Mouse (Mus musculus): ENCODE data around the gene Tradd.

The Tradd gene

DNA sequence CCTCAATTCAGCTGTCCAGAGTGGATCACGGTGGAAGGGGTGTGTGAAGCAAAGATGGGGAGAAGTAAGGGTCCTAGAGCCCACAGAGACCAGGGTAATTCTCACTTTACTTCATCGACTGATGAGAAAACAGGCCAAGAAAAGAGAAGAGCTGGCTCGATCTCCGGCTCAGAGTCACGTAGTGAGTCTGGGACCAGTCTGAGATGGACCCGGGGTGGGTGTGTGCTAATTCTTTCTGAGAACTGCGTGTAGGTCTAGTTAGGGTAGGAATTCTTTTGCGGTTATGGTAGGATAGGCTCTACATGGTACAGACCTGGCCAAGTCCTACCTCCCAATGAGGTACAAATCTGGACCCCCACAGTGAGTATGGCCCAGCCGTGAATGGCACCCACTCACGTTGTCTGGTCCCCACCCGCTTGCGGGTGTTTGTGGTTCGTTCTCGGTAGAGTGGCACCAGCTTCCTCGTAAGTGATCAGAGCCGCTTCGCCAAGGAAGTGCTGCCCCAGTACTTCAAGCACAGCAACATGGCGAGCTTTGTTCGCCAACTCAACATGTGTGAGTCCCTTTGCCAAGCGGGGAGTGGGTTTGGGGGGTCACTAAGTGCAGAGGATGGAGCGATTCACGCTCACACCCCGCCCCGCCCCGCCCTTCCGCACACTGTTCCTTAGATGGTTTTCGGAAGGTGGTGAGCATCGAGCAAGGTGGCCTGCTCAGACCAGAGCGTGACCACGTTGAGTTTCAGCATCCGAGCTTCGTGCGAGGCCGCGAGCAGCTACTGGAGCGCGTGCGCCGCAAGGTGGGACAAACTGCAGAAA, 5.9 kb upstream of the Tradd start:
- no peak for DNase-seq (ENCODE audit: low spot score)

- peak; percentile 72 for DNase-seq (ENCODE audit: low spot score)
Observed at GRCm38 (mm10) chr8:105269461-105269947, 5.1 kb upstream of the Tradd start, which contains the start of gene Hsf4. Gene Hsf4, plus strand, starts transcription at chr8:105269801.

- DNase-seq (ENCODE audit: low spot score) = no peak
Observed at GRCm38 (mm10) chr8:105269075-105269458, 4.7 kb upstream of the Tradd start.

GRCm38 (mm10) chr8:105268342-105269074, 4.1 kb upstream of the Tradd start:
- no peak for DNase-seq (ENCODE audit: low spot score)

DNA sequence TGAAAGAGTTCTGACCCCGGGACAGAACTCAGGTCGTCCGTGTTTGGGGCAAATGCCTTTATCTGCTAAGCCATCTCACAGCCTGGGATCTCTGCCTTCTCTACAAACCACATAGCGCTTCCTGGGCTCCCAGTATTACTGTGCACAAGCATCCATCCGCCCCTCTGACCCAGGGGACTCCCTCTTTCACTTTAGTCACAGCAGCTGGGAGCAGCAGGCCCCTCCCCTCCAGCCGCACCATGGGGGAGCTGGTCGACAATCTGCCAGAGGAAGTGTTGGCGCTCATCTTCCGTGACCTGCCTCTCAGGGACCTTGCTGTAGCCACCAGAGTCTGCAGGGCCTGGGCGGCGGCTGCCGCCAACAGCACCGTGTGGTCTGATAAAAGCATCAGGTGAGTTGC, 2.4 kb upstream of the Tradd start:
- no peak for DNase-seq (ENCODE audit: low spot score)

DNA sequence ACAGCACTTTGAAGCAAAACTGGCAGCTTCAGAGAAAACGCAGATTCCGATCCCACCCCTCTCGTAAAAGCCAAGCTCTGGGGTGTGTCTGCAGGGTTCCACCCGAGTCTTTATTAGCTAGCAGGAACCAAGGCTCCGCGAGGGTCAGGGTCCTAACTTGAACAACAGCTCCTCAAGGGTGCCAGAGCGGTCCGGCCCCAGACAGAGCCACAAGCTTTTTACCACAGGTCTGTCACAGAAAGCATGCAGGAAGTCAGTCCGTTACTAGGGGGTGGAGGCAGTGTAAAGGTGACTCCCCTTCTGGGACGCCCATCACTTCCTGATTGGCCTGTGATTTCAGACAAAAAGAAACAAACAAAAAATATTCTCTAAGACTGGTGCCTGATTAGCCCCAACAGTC, 719 bp upstream of the Tradd start:
- DNase-seq (ENCODE audit: low spot score) = no peak

GRCm38 (mm10) chr8:105263244-105263912, 1.0 kb downstream of the Tradd start:
- DNase-seq (ENCODE audit: low spot score) = no peak

DNA sequence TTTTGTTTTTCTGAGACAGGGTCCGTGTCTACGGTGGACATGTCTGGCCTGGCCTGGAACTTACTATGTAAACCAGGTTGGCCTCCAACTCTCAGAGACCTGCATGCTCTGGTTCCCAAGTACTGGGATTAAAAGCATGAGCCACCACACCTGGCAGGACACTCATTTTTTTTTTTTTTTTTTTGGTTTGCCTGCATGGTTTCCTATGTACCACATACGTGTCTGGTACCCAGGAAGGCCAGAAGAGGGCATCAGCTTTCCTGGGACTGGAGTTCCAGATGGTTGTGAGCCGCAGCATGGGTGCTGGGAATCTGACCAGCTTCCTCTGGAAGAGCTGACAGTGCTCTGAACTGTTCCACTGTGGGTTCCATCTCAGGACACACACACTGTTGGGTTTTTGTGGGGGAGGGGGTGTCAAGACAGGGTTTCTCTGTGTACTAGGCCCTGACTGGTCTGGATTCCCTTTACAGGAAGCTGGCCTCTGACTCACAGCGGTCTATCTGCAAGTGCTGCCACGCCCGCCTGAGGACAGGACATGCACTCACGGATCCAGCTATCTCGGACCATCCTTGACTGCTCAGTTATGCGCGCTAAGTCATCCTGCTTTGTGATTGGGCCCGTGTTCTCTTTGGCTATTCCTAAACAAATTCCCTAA, 3.0 kb downstream of the Tradd start:
- DNase-seq (ENCODE audit: low spot score) = no peak

GRCm38 (mm10) chr8:105260371-105261099, 3.9 kb downstream of the Tradd start:
- no peak for DNase-seq (ENCODE audit: low spot score)

GRCm38 (mm10) chr8:105259721-105260320, 4.6 kb downstream of the Tradd start:
- DNase-seq (ENCODE audit: low spot score) = peak; percentile 78

DNA sequence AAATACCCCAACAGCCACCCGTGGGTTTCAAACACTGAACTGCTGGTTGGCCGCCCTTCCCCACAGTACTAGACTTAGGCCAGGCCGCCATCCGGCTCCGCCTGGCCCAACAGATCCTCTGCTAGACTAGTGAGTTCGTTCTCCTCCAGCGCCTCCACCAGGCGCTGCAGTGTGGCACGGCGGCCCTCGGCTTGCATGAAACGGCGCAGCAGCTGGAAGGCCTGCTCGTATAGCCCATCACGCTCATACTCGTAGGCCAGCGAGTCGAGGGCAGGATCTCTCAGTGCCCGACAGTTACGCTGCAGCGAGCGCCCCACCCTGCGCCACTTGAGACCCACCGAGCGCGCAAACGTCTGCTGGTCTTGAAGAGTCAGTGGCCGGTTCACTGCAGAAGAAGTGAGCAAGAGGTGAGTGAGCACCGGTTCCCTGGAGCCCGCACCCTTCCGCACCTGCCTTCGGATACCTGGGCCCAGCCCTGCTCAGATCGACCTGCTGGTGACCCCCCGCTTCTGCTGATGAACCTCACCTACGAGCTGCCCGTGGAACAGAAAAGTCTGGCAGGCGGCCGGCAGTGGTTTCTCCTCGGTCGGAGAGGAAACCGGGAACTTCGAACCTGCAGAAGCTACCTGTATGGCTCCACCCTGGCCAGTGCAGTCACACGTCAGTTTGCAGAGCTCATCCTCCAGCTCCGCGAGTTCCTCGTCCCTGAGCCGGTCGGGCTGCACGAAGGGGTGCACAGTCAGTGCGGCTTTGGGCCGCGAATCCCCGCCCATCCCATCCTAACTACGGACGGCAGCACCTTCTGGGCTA, 5.3 kb downstream of the Tradd start:
- no peak for DNase-seq (ENCODE audit: low spot score)

DNA sequence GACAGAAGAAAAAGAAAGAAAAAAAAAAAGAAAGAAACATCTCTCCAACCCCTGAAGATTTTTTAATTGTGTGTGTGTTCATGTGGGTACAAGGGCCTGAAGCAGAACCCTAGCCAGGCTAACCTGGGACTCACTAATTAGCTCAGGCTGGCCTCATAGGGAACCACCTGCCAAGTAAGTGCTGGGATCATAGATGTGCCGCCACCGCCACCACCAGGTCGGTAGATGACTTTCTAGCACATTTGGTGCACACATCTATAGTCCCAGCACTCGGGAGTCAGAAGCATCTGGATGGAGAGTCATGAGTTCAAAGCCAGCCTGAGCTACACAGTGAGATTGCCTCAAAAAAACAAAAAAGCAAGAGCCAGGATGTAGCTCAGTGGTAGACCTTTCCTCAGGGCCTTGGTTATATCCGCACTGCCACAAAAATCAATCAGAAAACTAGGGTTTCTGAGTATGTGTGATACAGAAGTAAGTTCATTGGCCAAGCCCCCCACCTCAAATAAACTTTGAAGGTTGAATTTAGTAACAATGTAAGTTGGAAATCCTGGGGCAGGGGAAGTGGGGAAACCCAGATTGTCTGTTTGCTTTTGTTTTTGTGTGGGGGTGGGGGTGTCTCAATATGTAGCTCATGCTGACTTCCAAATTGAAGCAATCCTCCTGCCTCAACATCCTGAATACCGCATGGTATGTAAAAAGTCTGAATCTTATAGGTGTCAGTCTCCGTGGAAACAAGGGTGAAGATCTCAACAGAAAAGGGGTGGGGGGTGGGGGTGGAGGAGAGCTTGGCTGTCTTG, 6.9 kb downstream of the Tradd start:
- no peak for DNase-seq (ENCODE audit: low spot score)

DNA sequence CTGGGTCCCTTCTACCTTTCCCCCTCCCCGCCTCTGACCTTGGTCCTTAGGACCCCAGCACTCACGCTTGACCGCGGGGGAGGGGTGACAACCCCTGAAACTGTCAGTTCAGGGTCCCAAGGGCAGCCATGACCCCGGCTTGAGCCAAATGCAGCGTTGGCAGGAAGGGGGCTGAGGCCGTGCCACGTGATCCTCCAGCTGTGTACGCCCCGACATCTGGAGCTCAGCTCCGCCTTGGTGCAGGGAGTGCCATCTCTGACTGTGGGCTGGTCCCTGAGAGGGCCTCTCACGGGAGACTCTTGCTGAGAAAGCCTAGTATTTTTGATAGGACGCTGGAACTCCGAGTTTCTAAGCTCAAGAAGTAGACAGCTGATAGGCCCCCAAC, 9.5 kb downstream of the Tradd start, which contains the start of gene B3gnt9:
Gene B3gnt9 (minus strand): TSS at position 188 of the 385 bp plus-strand sequence.
- DNase-seq (ENCODE audit: low spot score) = peak; percentile 72

GRCm38 (mm10) chr8:105254152-105254965, 10.1 kb downstream of the Tradd start:
- DNase-seq (ENCODE audit: low spot score) = peak; percentile 92

GRCm38 (mm10) chr8:105253766-105254151, 10.7 kb downstream of the Tradd start:
- DNase-seq (ENCODE audit: low spot score) = no peak

GRCm38 (mm10) chr8:105252680-105253537, 11.5 kb downstream of the Tradd start:
- DNase-seq (ENCODE audit: low spot score) = no peak

- no peak for DNase-seq (ENCODE audit: low spot score)
Observed at GRCm38 (mm10) chr8:105251954-105252353, 12.5 kb downstream of the Tradd start.

All from ovary, postnatal 36 days (tissue).